Mouse (Mus musculus) MEL (cell line): Measurements from ENCODE around the gene Gtpbp1.

Source experiments
- CTCF ChIP-seq, 3 experiments: IDR thresholded peaks in 2 of 3; conservative IDR thresholded peaks in 1 of 3; 2 replicates each; pipeline ENCODE4 v1.5.1; 2011 to 2012; ENCODE audit warnings: low read length in 3 of 3, low read depth in 2 of 3, mild to moderate bottlenecking in 2 of 3, improper control_type of control experiment in 1 of 3, inconsistent platforms in 1 of 3, mixed read lengths in 1 of 3, moderate library complexity in 1 of 3; ENCODE audit not compliant: control insufficient read depth in 1 of 3, insufficient read depth in 1 of 3, poor library complexity in 1 of 3, severe bottlenecking in 1 of 3
- EP300 ChIP-seq, 2 experiments: IDR thresholded peaks; 2 replicates each; pipeline ENCODE4 v1.6.1; 2011; ENCODE audit warnings: improper control_type of control experiment in 2 of 2, low read length in 2 of 2, low read depth in 1 of 2, mild to moderate bottlenecking in 1 of 2
- GATA1 ChIP-seq: IDR thresholded peaks from 2 replicates; pipeline ENCODE4 v1.6.1; 2011; ENCODE audit warnings: low read depth, low read length, improper control_type of control experiment
- MAFK ChIP-seq: IDR thresholded peaks from 2 replicates; pipeline ENCODE4 v1.6.1; 2011; ENCODE audit warnings: low read depth, mild to moderate bottlenecking, low read length, improper control_type of control experiment, borderline replicate concordance
- MAZ ChIP-seq: IDR thresholded peaks from 2 replicates; pipeline ENCODE4 v1.6.1; 2012; ENCODE audit warnings: low read depth, mild to moderate bottlenecking, inconsistent platforms, low read length, improper control_type of control experiment
- POLR2AphosphoS2 ChIP-seq: IDR thresholded peaks from 2 replicates; pipeline ENCODE4 v1.6.1; 2011; ENCODE audit warnings: low read length, improper control_type of control experiment
- SMC3 ChIP-seq: IDR thresholded peaks from 2 replicates; pipeline ENCODE4 v1.6.1; 2011; ENCODE audit warnings: low read depth, low read length, improper control_type of control experiment
- USF1 ChIP-seq: IDR thresholded peaks from 2 replicates; pipeline ENCODE4 v1.6.1; 2014; ENCODE audit warnings: low read depth, mild to moderate bottlenecking, inconsistent platforms, low read length, improper control_type of control experiment, moderate library complexity
- ZNF384 ChIP-seq: IDR thresholded peaks from 2 replicates; pipeline ENCODE4 v1.6.1; 2012; ENCODE audit warnings: low read depth, mild to moderate bottlenecking, inconsistent platforms, low read length, improper control_type of control experiment

- TF ChIP-seq EP300 (IDR thresholded peaks at IDR 0.05; ENCODE audit: low read depth in 1 of 2, low read length in 2 of 2) = no peak
- TF ChIP-seq USF1 = no peak
- TF ChIP-seq CTCF (IDR thresholded peaks at IDR 0.05 in 2 of 3, conservative IDR thresholded peaks at IDR 0.05 in 1 of 3; ENCODE audit: control insufficient read depth in 1 of 3, insufficient read depth in 1 of 3, low read depth in 2 of 3, low read length in 3 of 3, poor library complexity in 1 of 3, severe bottlenecking in 1 of 3) = no peak
- no peak for TF ChIP-seq POLR2AphosphoS2
- TF ChIP-seq ZNF384 = no peak
- no peak for TF ChIP-seq SMC3
- TF ChIP-seq GATA1 = no peak
- TF ChIP-seq MAZ = no peak
- TF ChIP-seq MAFK = no peak
These were observed 66.5 kb downstream of the Gtpbp1 start for GRCm38 (mm10) chr15:79757118-79757517.
